Mouse (Mus musculus): ENCODE results near the gene Vnn3.

DNA sequence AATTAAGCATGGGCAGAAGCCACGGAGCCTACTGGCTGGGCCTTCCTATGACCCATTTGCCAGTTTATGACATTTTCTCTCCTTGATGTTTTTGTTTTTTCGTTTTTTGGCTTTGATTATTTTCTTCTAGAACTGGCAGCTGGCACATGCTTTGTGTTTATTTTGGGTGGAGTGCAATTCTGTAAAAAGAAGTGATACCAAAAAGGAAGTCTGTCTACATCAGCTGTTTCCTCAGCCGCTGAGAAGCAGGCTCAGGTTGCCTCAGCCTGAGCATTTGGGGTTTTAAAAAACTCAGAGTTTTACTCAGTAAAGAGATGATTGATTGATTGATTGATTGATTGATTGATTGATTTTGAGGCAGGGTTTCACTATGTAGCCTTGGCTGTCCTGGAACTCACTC, 48.4 kb upstream of the Vnn3 start:
- TF ChIP-seq BHLHE40 (IDR thresholded peaks at IDR 0.05; ENCODE audit: borderline replicate concordance, low read depth, low read length) = no peak
- no peak for TF ChIP-seq SMC3 (IDR thresholded peaks at IDR 0.05; ENCODE audit: low read depth, low read length)
- TF ChIP-seq MYC (IDR thresholded peaks at IDR 0.05; ENCODE audit: low read depth, low read length) = no peak
- no peak for TF ChIP-seq MEF2A (IDR thresholded peaks at IDR 0.05; ENCODE audit: extremely low read depth, insufficient replicate concordance, low read depth, low read length, poor library complexity, severe bottlenecking)
- TF ChIP-seq CTCF (IDR thresholded peaks at IDR 0.05 in 2 of 3, conservative IDR thresholded peaks at IDR 0.05 in 1 of 3; ENCODE audit: control insufficient read depth in 1 of 3, insufficient read depth in 1 of 3, low read depth in 2 of 3, low read length in 3 of 3, poor library complexity in 1 of 3, severe bottlenecking in 1 of 3) = no peak
- no peak for TF ChIP-seq POLR2AphosphoS2 (IDR thresholded peaks at IDR 0.05; ENCODE audit: low read length)
- no peak for TF ChIP-seq ZNF384 (IDR thresholded peaks at IDR 0.05; ENCODE audit: low read depth, low read length)
- TF ChIP-seq EP300 (IDR thresholded peaks at IDR 0.05; ENCODE audit: low read depth in 1 of 2, low read length in 2 of 2) = no peak
- TF ChIP-seq USF2 (IDR thresholded peaks at IDR 0.05; ENCODE audit: borderline replicate concordance in 1 of 2, insufficient read depth in 1 of 2, low read depth in 1 of 2, low read length in 2 of 2) = no peak
- TF ChIP-seq ZKSCAN1 (IDR thresholded peaks at IDR 0.05; ENCODE audit: low read depth, low read length) = no peak
- no peak for TF ChIP-seq ELF1 (IDR thresholded peaks at IDR 0.05; ENCODE audit: low read depth, low read length)
- no peak for TF ChIP-seq MYB (IDR thresholded peaks at IDR 0.05; ENCODE audit: low read depth, low read length)
- TF ChIP-seq MAX (IDR thresholded peaks at IDR 0.05; ENCODE audit: low read length) = no peak
